Mouse (Mus musculus) kidney, adult 2 months (tissue): Measurements from ENCODE around the gene Flg.

ENCODE experiments used
- CTCF ChIP-seq: fragments of 200-500 bp; conservative IDR thresholded peaks from 2 replicates; pipeline ENCODE4 v1.5.1; 2011; ENCODE audit warnings: low read depth, mild to moderate bottlenecking, control low read depth, low read length, moderate library complexity, mixed read lengths; ENCODE audit not compliant: insufficient read depth, insufficient read length
- POLR2A ChIP-seq: fragments of 200-500 bp; IDR thresholded peaks from one replicate; pipeline ENCODE4 v1.6.1; 2011; ENCODE audit warnings: low read depth, low read length, control low read depth

- TF ChIP-seq CTCF: no peak
- TF ChIP-seq POLR2A: no peak
Measured at GRCm38 (mm10) chr3:93337749-93338148, 64.4 kb downstream of the Flg start.
